Mouse (Mus musculus) thymus, adult 18-20 months (tissue): ENCODE measurements at regions not wholly inside any gene's neighbourhood (a gene's known extent, or its start where the extent isn't known, plus 50 kb on each side); places are given as distances from the start of the nearest gene placed in this dataset.

Experiments used
- DNase-seq, 2 experiments: peaks; one replicate each; pipeline ENCODE4 v3.0.0; 2022; ENCODE audit warnings: mixed read lengths in 2 of 2

DNA sequence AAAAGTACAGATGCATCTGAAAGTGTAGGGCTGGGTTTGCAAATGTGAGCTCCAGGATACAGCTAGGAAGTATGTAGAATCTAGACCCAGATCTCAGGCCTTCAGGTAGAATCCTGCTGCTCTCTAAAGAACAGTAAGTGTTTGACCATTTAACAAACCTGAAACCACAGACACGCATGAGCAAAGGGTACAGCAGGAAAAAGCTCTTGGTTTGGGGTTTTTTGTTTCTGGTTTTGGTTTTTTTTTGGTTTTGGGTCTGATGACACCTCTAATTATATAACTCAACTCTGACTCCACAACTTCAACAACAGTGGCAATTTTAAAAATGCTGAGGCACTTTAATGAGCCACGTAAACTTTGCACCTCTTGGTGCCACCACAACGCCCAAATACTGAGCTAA, 165.3 kb upstream of the Smim15 start:
- DNase-seq: no peak

GRCm38 (mm10) chr13:107873244-107873667, 171.0 kb upstream of the Smim15 start:
- DNase-seq: no peak

- DNase-seq: no peak
Measured at GRCm38 (mm10) chr13:107872574-107872973, 171.7 kb upstream of the Smim15 start.

DNA sequence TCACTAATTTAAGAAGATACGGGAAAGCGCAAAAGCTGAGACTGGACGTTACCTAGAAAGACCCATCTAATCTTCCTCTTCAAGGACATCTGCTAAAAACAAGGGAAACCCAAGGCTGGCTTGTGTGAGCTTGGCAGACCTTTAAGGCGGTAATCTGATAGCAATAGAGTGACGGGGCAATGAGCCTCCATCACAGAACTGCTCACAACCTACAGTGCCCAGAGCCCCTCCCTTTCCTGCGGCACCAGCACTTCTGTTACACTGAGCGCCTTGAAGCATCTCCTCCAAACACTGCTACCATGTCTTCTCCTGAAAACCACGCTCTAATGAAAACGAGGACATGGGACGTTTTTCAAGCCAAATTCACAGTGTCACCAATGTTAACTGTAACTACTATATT, 172.1 kb upstream of the Smim15 start:
- DNase-seq: no peak

DNA sequence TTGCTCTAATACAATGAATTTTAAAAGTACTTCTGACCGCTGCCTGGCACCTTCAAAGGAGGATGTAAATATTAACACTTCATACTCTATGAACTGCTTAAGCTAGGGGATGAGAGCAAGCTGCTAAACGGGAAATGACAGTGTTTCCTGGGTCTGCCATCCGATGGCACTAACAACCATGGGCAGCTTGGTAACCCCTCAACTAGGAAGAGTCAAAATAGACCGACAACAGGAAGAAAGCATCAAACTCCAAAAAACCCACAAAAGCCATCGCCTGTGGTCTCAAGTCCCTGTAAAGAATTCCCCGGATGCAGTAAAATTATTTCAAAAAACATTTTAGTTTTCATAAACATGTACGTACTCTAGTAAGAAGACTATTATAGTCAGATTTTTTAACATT, 175.3 kb upstream of the Smim15 start:
- DNase-seq: no peak

- DNase-seq: no peak
Measured at GRCm38 (mm10) chr13:107866825-107867224, 177.4 kb upstream of the Smim15 start.

DNA sequence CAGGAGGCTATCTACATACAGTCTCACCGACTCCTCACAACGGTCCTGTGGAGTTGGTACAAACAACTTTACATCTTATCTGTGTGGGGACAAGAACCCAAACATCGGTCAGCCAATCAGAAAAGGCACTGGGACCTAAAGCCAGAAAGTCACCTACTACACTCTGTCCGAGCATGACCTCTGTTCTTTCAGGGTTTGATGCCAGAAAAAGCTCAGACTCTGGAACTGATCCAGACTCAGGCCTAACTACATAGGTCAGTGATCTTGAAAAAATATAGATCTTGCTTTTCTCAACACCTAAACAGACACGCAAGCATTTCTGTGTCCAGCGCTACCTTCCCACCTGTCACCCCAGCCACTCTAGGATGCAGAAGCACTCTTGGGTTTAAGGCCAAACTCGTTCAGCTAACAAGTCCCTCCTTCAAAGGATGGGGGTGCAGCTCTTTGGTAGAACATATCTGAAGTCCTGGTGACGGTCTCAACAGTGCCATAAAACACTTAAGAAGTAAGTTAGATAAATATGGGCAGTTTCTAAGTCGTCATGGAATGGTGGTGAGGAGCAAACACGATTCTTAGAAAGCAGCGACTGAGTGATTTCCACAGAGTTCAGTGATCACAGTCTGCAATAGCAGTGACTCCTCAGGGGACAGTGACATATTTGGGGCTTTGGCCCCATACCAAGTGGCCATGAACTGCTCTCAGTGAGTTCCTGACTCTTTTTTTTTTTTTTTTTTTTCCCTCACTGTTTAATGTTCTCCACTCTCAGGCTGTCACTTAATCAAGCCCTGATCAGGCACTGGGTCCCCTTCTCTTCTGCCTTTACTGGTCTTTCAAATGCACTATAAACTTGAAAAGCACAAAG, 181.2 kb upstream of the Smim15 start:
- DNase-seq: no peak

DNA sequence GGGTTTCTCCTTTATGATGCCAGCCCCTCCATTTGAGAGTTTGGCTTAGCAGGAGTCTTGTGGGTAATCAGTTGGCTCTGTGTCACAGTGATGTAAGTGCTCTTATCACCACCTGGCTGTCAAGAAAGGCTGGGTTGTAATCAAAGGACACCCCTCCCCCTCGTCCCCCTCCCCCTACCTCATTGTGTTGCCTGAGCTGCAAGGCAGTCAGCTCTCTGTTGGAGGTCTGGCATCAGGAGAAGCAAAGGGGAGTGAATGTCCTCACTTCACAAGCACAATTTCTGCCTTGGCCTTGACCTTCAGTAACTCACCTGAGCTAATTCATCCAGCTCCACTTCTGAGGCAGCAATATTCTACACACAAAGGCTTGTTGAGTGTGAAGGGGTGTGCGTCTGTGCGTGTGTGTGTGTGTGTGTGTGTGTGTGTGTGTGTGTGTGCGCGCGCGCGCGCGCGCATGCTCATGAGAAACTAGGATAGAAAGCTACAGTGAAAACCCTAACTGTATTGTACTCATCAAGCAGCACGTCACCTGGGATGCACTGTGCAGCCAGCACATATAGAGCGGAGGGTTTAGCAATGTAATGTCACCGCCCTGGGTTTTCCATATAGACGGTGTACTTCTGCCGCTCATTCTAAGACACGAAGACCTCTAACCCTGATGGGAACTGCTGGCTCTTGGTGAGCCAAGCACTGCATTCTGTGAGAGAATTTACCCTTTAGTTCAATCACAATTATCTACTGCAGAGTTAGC, 182.7 kb upstream of the Smim15 start:
- DNase-seq: no peak

GRCm38 (mm10) chr13:107857043-107857755, 187.0 kb upstream of the Smim15 start:
- no peak for DNase-seq

GRCm38 (mm10) chr13:107850907-107851560, 193.2 kb upstream of the Smim15 start:
- no peak for DNase-seq

DNA sequence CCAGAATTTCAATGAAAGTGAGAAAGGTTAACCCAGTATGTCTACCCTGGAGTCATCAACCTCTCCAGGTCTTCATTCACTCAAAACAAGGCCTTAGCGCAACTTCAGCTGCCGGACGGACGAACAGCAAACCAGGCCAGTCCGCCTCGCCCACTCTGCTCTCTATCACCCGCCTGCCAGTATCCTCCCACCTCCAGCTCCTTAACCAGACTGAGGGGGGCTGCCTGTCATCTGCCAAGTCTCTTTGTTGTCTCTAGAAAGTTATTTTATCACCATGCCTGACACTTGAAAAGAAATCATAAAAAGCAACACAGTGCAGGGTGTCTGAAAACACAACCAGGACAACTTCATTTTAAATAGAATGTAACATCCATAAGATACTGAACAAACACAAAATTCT, 195.4 kb upstream of the Smim15 start:
- DNase-seq: no peak

DNA sequence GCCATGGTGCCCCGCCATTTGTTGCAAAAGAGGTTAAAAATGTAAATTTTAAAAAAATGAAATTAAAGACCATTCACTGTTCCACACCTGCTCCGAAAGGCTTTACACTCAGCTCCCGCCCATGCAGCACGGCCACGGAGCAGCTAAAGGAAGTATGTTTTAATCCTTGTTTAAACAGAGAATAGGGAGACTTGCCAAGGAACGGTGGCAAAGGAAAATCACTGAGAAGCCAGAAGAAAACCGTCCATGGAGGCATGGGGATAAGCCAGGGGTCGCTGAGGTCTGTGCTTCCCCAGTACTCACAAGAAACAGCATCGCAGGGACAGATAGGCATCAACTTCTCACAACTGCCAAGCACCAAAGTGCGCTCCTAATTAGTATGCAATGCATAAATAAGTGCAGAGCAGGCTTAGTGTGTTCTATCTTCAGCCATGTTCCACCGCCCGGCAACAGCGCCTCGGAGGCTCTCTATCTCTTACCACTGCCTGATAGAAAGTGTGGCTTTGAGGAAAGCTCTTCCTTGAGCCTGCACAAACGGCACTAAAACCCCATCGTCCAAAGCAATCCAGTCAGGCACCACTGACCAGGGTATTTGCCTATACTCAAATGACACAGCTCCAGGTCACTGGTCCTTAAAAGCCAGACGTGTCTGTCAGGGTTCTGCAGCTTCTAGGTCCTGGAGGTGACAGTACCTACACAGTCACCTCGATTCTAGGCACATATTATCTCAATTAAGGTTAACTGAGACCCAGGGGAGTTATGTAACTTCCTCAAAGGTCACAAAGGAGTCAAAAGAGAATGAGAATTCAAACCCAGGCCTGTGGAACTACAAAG, 196.8 kb upstream of the Smim15 start:
- DNase-seq: no peak

DNA sequence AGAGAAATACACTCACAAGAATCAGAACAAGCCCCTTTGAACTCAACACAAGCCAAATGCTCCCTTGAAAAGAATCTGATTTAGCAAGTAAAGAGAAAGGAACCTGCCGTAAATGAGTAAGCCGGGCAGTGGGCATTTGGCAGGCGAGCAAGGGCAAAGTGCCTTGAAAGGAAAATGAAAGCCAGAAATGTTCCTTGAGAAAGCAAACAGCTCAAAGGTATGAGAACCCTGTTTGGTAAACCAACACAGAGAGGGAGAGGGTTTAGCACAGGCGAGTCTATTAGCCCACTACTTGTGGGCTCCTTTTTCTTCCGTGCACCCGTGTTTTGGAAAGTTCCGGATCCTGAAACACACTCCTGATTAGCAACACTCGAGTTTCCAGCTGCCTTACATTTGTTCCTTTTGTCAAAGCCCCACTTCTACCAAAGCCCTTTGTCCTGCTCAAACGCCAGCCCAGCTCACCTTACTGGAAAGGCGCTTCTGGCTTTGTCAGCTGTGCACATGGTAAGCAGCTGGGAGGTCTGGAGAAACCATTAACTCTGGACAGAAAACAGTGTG, 197.5 kb upstream of the Smim15 start:
- no peak for DNase-seq

DNA sequence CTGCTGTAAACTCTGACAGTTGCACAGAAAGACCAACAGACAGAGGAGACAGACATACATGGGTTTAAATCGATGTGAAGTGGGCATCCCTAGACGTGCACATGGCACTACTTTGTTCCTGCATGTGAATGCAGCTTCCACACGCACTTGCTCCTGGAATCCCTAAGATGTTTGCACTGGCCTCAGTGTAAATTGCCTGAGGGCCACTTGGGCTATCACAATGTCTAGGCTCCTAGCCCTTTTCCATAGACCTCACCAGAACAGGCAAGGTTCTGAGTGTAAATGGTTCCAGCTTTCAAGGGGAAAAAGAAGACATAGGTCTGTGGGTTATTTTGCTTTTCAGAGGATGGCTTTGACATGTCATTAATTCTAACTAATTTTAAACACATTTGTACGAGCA, 198.4 kb upstream of the Smim15 start:
- no peak for DNase-seq

DNA sequence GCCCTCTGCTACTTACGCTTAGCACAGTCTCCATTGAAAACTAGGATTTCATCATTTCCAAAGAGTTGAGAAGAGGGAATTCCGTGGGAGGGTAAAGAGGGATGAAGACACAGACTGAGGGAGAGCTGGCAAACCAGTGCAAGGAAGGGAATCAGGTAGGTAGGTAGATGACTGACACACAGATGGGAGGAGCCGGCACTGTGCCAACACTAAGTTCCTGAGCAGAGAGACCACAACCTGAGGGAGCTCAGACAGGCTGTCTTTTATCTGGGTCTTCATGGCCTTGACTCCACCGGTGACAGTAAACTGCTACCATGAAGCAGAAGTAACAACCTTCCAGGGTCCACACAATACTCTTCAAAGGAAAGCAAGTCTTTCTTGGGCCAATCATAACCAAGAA, 200.2 kb upstream of the Smim15 start:
- no peak for DNase-seq

- DNase-seq: peak in 1 of 2 experiments; percentile 13
Measured at GRCm38 (mm10) chr13:107838126-107838715, 206.0 kb upstream of the Smim15 start.

DNA sequence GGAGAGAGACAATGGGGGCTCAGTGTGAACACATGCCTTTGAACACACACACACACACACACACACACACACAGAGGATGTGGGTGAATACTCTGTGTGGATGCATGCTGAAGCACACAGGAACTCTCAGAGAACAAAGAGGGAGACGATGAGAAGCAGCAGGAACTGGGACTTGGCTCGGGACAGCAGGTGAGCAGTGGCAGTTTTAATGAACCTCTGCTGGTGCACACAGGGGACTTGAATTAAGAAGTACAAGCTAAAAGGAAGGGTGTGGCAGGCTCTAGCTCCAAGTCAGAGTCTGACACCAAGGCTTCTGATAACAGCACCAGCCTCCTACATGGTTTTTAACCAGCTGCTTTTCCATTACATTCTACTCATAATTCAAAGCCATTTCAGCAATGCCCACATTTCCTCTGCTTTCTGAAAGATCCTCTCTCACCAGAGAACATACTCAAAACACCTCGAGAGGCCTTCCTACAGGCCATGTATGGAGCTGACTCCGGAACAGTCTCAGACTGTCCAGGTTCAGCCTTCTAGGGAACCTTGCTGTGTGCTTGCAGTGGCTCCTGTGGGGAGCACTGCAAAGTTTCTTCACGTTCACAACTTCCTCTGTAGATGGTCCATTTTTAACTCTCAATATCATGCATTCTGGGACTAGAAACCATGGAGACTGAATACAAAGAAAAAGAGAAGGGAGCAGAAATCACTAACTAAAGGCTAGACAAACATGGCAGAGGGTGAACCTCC, 206.9 kb upstream of the Smim15 start:
- peak; percentile 29 to 67 for DNase-seq

- no peak for DNase-seq
Measured at GRCm38 (mm10) chr13:107835756-107836385, 208.4 kb upstream of the Smim15 start.

DNA sequence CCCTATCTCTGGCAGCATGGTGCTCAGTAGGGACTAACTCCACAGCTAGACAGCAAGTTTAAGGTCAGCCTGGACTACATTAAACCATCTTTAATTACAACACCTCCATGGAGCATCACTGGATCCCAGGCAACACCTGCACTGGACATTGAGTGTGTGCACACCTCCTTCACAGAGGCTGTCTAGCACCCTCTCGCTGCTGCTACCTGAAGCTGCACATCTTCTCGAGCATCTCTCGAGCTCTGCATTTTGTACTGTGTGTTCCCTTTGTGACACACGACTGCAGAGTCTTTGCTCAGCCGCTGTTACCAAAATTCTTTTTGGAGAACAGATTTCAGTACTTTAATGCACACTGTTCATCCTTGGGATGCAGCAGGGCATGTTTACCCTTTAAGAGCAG, 212.2 kb upstream of the Smim15 start:
- DNase-seq: no peak

DNA sequence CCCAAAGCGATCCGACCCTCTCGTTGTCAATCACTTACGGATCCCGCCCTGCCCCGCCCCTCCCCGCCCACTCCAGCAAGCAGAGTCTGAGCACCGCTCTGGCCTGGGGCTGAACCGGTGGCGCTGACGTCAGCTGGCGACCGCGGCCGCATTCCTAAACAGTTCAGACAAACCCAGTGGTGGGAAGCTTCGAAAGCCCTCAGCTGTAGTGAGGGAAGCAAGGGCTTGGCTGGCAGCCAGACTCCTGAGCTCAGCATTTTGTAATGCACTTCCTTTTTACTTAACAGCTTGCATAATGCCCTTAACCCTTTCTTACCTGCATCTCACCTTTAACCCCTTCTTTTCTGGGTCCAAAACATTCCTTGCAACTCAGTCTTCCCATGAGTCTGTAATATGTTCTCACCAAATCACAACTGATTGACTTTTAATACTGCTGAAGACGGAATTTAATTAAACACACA, 213.0 kb upstream of the Smim15 start:
- peak; percentile 79 to 86 for DNase-seq
